Mouse (Mus musculus) frontal cortex, postnatal 10 days (tissue): ENCODE results near the gene Wdr24.

Experiments
- DNase-seq, 2 experiments: peaks; one replicate each; pipeline ENCODE4 v3.0.0; 2022; ENCODE audit warnings: low spot score in 2 of 2, mixed read lengths in 1 of 2

The Wdr24 gene

GRCm38 (mm10) chr17:25823452-25823851 is at the start of gene Wdr24:
Wdr24 (plus strand) TSS chr17:25823627.
- peak in 1 of 2 experiments; percentile 75 for DNase-seq

GRCm38 (mm10) chr17:25775318-25776062 is 47.9 kb upstream of the Wdr24 start:
- no peak for DNase-seq

- no peak for DNase-seq
Measured at GRCm38 (mm10) chr17:25777948-25778347, 45.5 kb upstream of the Wdr24 start.

DNA sequence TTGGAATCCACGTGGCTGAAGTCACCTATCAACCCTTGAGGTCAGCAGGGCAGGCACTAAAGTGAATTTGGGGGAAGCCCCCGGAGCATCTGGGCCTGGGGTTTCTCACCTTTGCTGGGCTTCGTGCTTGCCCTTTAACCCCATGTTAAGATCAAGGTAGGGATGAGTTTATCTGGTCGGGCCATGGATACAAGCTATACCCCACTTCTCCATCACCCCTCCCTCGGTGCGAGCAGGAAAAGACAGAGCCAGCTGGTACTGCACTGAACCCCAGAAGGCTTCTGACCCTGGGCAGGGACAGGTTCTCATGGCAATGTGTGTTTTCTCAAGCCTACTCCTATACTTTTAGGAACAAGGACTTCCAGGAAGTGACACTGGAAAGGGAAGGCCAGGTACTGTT is 42.1 kb upstream of the Wdr24 start:
- DNase-seq, result no peak

GRCm38 (mm10) chr17:25783086-25783485 is 40.3 kb upstream of the Wdr24 start:
- DNase-seq, result no peak

- no peak for DNase-seq
Measured at GRCm38 (mm10) chr17:25783861-25784574, 39.4 kb upstream of the Wdr24 start.

DNA sequence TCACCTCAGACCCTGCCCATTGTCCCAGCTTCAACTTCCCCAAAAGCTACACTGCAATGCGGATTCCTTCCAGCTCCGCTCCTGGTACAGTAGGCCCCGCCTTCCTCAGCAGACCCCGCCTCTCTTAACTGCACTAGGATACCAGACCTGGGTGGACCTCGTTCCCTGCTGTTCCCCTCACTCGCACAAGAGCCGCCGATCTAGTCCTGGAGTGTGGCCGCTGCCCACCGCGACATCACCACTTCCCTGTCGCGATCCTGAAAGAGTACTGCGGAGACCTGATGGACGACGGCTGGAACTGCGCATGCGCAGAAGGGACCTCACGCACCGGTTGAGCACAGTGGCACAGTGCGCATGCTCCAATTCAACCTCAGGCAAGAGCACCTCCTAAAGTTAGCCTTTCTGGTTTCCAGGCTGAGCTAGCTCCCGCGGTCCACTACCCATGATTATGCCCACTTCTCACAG is 38.1 kb upstream of the Wdr24 start, which contains the start of gene Haghl:
Haghl (minus strand) TSS at position 393 of the 465 bp plus-strand sequence.
- DNase-seq, result peak; percentile 90 to 95

DNA sequence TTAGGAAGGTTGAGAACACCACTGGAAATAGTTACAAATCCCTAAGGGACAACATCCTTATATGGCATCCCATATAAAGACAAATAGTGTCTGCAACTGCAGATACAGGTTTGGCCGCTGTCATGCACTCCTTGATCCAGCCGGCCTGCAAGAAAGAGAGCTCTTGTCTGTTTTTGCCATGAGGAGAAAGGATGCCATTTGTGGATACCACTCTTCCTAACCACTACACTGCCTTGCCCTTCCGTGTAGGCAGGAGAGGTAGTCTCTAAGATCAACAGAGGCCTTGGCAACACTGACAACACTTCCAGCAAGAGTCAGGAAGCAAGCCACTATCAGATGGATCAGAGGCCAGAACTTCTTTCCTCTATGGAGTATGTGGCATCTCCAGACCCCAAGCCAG is 37.1 kb upstream of the Wdr24 start, which contains the start of gene Ccdc78:
Ccdc78 (plus strand) TSS at position 301 of the 400 bp plus-strand sequence.
- no peak for DNase-seq

GRCm38 (mm10) chr17:25786781-25787504 is 36.5 kb upstream of the Wdr24 start:
- no peak for DNase-seq

DNA sequence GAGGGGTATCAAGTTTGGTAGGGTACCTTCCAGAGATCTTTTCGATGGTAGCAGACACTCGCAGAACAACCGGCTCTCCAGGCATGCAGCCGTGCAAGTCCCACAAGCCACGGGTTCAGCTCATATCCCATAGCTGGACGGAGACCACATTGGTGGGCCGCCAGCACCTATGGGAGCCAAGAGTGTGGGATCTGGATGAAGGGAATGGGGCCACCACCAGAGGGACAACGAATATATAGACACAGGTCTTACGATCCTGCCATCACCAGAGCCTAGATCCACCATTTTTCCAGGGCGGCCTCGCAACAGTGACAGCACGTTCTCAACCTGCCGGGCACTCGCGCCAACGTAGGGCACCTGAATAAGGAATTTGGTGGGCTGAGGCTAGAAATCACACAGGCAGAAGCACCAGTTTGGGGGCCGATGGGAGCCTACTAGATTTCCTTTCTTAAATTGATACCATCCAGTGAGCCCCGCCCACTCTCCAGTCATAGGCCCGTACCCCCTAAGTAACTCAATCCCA is 32.0 kb upstream of the Wdr24 start:
- DNase-seq, result no peak

DNA sequence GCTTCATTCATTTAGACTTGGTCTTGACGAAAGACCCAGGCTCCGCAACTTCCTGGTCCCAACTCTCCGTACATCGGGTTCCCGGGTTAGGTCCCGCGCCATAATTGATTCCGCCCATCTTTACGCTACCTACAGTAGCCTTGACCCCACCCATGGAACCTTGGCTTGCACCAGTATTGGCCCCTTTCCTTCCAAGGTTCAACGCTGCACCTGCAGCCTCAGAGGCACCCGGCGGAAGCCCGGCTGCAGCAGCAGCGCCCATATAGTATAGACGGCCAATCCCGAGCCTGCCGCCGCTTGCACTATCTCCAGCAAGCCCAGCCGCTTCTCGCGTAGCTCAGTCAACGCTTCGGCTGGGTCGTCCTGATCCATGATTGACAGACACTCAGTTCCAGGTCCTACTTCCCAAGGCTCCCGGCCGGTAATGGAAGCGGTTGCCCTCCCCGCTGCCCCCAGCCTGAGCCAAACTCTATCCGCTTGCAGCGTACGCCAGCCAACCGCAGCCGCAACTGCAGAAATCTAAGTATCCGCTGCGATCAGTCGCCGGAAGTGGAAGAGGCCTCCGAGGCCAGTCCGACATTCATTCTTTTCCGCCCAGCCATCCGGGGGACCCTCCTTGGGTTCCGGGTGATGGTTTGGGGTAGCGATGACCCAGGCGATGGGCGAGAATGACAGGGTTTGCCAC is 31.4 kb upstream of the Wdr24 start:
- peak; percentile 72 to 83 for DNase-seq

- DNase-seq, result peak; percentile 76 to 79
Measured at GRCm38 (mm10) chr17:25792615-25793014, 30.8 kb upstream of the Wdr24 start, which contains the start of gene Fam173a. Fam173a (minus strand) TSS chr17:25792901.

DNA sequence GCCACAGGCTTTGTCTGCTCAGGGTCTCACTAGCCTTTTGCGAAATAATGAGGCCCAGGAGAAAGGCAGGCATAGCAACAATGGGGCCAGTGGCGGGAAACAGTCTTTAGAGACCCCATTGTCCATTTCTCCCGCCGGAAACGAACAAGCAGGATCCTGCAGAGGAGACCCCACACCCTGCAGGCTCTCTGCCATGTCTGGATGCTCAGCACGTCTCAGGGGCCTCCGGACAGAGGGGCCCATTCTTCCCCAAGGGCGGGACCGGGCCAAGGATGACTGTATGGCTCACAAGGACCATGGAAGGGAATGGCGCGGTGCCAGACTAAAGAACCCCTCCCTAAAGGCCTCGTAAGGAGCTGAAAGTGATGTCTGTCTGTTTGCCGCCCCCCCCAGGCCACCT is 29.2 kb upstream of the Wdr24 start:
- DNase-seq, result no peak

GRCm38 (mm10) chr17:25794998-25795397 is 28.4 kb upstream of the Wdr24 start:
- DNase-seq, result no peak

GRCm38 (mm10) chr17:25795609-25796092 is 27.8 kb upstream of the Wdr24 start, which contains the start of gene AC134908.4:
AC134908.4 (minus strand) TSS chr17:25795659.
- peak; percentile 61 to 74 for DNase-seq

DNA sequence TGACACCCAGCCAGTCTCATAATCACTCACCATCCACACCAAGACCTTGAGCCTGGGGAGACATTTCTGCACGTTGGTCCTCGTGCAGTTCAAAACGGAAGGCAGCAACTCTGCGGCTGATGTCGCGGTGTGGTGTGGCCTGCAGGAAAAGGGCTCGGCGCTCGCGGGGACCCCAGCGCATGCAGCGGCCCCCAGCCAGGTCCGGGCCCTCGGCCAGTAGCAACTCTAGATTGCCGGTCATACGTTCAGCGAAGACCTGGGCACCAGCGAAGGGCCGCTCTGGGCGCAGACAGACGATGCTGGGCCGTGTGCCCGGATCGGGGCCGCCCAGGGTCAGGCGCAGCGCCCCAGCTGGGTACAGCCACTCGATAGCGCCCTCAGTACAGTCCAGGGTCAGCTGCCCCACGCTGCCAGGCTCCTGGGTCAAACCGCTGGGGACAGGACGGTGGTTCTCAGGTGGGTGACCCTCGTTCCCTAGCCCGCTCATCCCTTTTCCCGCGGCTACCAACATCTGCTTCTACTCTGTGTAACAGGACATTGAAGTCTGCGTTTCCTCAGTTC is 27.1 kb upstream of the Wdr24 start:
- DNase-seq, result no peak

DNA sequence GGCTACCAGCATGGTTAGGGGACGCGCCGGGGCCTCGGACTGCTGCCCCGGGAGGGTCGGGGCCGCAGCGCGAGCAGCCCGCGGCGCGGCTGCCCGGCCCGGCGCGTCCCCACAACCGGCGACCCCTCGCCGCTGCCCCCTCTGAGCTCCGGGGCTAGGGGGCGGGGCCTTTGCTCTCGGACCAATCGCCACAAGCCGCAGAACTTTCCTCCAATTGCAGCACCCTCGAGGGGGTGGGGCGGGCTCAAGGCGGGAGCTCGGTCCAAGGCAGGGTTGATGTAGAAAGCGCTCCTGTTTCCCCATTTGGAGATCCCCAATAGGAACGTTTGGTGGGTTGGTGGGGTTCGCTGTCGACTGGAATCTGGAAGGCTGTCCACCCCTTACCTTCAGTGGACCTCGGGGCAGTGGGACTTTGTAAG is 26.5 kb upstream of the Wdr24 start, which contains the start of gene Metrn:
Metrn (minus strand) TSS at position 186 of the 419 bp plus-strand sequence.
- peak; percentile 78 to 83 for DNase-seq

- DNase-seq, result peak in 1 of 2 experiments; percentile 58
Measured at GRCm38 (mm10) chr17:25801029-25801428, 22.4 kb upstream of the Wdr24 start.

- DNase-seq, result peak; percentile 79 to 89
Measured at GRCm38 (mm10) chr17:25802825-25803517, 20.5 kb upstream of the Wdr24 start.

- DNase-seq, result no peak
Measured at GRCm38 (mm10) chr17:25806507-25806906, 16.9 kb upstream of the Wdr24 start.
